Mouse (Mus musculus): ENCODE results near the gene Tpp2. TPM values are rescaled to one million over a fixed set of nuclear protein-coding genes. Genes with fewer than 3 reads are reported as not detected.

Gene Tpp2
- total and polyA plus RNA-seq, 3 experiments = 41.1 to 47.4 TPM; not detected in 1

DNA sequence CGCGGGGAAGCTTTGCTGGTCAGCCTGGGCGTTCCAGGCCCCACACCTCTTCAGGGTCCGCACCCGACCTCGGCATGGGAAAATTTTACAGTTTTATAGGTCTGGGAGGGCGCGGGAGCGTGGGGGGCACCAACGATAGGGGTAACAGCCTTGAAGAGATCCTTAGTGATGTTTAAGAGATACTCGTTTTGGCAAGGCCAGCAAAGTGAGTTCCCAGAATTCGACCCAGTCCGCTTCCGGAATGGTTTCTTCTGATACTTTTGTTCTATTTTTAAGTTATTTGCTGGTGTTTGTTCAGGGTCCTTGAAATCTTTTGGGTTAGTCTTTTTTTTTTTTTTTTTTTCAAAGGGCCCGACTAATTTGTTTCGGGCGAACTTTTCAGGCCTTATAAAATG, 966 bp downstream of the Tpp2 start:
- peak overlapping the region; percentile 94 for H3K9ac ChIP-seq (ENCODE audit: control insufficient read depth, low read depth, low read length, poor library complexity, severe bottlenecking)

DNA sequence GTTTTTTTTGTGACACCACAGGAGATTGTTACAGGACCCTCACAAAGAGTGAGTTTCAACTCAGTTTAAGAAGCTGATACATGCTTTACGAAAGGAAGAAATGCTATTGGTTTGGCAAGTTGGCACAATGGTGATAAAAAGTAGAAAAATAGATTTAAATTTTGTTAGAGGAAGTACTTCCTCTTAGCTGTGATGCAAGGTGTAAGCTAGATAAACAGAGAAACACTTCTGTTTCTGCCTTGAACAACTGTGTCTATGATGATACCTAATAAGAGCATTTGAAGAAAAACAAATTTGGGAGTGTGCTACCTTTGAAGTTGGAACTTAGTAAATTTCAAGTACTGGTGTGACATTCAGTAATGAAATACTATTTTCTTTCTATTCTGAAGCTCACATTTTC, 5.9 kb downstream of the Tpp2 start:
- Histone ChIP-seq H3K79me2 (ENCODE audit: control insufficient read depth, insufficient read depth, low read length, poor library complexity) (peaks cover 53% of the 10 kb centered on the region), H3K9ac (ENCODE audit: control insufficient read depth, low read depth, low read length, poor library complexity, severe bottlenecking) (no peak overlapping the region), H3K9me3 (replicated peaks; ENCODE audit: insufficient read depth, low read length) (no peaks in the 10 kb centered on the region), H3K27ac (ENCODE audit: control insufficient read depth, low read depth, low read length) (peak overlapping the region; percentile 21; the same call in 1 of the 2 replicates), H3K27me3 (ENCODE audit: control insufficient read depth in 1 of 2, insufficient read depth in 2 of 2, low read length in 2 of 2) (no peaks in the 10 kb centered on the region), H3K4me3 (ENCODE audit: control insufficient read depth in 1 of 2, insufficient read depth in 1 of 2, low read depth in 2 of 2, low read length in 2 of 2) (no peak overlapping the region), H3K36me3 (ENCODE audit: control insufficient read depth in 1 of 2, insufficient read depth in 2 of 2, low read length in 2 of 2) (peaks cover 16 to 46% of the 10 kb centered on the region in 2 experiments), H3K4me1 (ENCODE audit: control insufficient read depth in 1 of 2, insufficient read depth in 2 of 2, low read length in 2 of 2) (peaks cover 4 to 7% of the 10 kb centered on the region in 2 experiments; a peak in 3 of 4 replicates)
- TF ChIP-seq GATA1 (IDR thresholded peaks at IDR 0.05; ENCODE audit: low read depth, low read length) (peak; percentile 58), TAL1 (IDR thresholded peaks at IDR 0.05; ENCODE audit: low read length) (peak; percentile 53), MYC (IDR thresholded peaks at IDR 0.05; ENCODE audit: low read depth, low read length) (0 out of 2 replicates have a peak, but pooled peaks have one; percentile 42), EP300 (IDR thresholded peaks at IDR 0.05; ENCODE audit: low read depth in 1 of 2, low read length in 2 of 2) (peak; percentile 48 to 67; a peak in 2 of 4 replicates), ETS1 (IDR thresholded peaks at IDR 0.05; ENCODE audit: low read depth, low read length) (0 out of 2 replicates have a peak, but pooled peaks have one; percentile 33), TCF12 (IDR thresholded peaks at IDR 0.05; ENCODE audit: low read depth, low read length) (0 out of 2 replicates have a peak, but pooled peaks have one; percentile 27), RCOR1 (IDR thresholded peaks at IDR 0.05; ENCODE audit: low read depth, low read length) (peak; percentile 40; the same call in 1 of the 2 replicates), MXI1 (IDR thresholded peaks at IDR 0.05; ENCODE audit: low read depth, low read length) (no peak), SIN3A (IDR thresholded peaks at IDR 0.05; ENCODE audit: low read length) (peak; percentile 63), MAX (IDR thresholded peaks at IDR 0.05; ENCODE audit: low read length) (no peak), MAZ (IDR thresholded peaks at IDR 0.05; ENCODE audit: low read depth, low read length) (no peak)
- peak; percentile 64 for DNase-seq (ENCODE audit: low read depth, low spot score)

More for the DNA sequence above, 966 bp downstream of the Tpp2 start:
- peaks cover 3 to 7% of the 10 kb centered on the region in 2 experiments for H3K4me1 ChIP-seq (ENCODE audit: control insufficient read depth in 1 of 2, insufficient read depth in 2 of 2, low read length in 2 of 2)
- TF ChIP-seq SIN3A (IDR thresholded peaks at IDR 0.05; ENCODE audit: low read length) (peak; percentile 28; the same call in 1 of the 2 replicates), MXI1 (IDR thresholded peaks at IDR 0.05; ENCODE audit: low read depth, low read length) (no peak), MYC (IDR thresholded peaks at IDR 0.05; ENCODE audit: low read depth, low read length) (0 out of 2 replicates have a peak, but pooled peaks have one; percentile 32), UBTF (IDR thresholded peaks at IDR 0.05; ENCODE audit: borderline replicate concordance, insufficient read depth, low read depth, low read length) (0 out of 2 replicates have a peak, but pooled peaks have one; percentile 16), MAX (IDR thresholded peaks at IDR 0.05; ENCODE audit: low read length) (no peak)
- peak; percentile 62 for DNase-seq (ENCODE audit: low read depth, low spot score)
- H3K79me2 ChIP-seq (ENCODE audit: control insufficient read depth, insufficient read depth, low read length, poor library complexity) = peaks cover 38% of the 10 kb centered on the region
- no peaks in the 10 kb centered on the region for H3K27me3 ChIP-seq (ENCODE audit: control insufficient read depth in 1 of 2, insufficient read depth in 2 of 2, low read length in 2 of 2)
- peaks cover 0 to 37% of the 10 kb centered on the region in 2 experiments; a peak in 2 of 4 replicates for H3K36me3 ChIP-seq (ENCODE audit: control insufficient read depth in 1 of 2, insufficient read depth in 2 of 2, low read length in 2 of 2)
- no peaks in the 10 kb centered on the region for H3K9me3 ChIP-seq (replicated peaks; ENCODE audit: insufficient read depth, low read length)
- peak overlapping the region; percentile 72 for H3K27ac ChIP-seq (ENCODE audit: control insufficient read depth, low read depth, low read length)
- H3K4me3 ChIP-seq (ENCODE audit: control insufficient read depth in 1 of 2, insufficient read depth in 1 of 2, low read depth in 2 of 2, low read length in 2 of 2) = peak overlapping the region; percentile 70 to 99

Data from MEL (cell line).